Mouse (Mus musculus): Measurements from ENCODE around the gene Tsen15. TPM values are rescaled to one million over a fixed set of nuclear protein-coding genes. Genes with fewer than 3 reads are reported as not detected.

Tsen15 gene
- total and polyA plus RNA-seq, 3 experiments = 62.8 to 95.0 (median 88.4) TPM

DNA sequence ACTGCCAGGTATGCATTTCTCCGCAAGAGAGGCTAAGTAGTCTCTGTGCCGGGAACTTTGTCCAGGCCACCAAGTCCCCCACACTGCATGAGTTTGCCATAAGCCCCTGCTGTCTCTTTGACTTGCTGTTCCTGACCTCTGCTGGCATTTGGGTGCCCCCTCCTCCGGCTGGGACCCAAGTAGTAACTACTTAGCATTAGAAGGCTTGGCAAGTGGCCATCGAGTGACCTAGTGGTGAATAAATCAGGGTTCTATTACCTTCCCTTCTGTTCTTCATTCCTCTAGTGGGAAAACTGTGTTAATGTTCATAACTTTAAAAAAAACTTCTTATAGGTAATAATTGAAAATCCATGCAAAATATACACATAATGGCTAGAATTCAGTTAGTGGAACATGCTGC lies 22.9 kb upstream of the Tsen15 start:
- TF ChIP-seq GATA2 (IDR thresholded peaks at IDR 0.05; ENCODE audit: borderline replicate concordance, low read depth, low read length) (no peak), GATA1 (IDR thresholded peaks at IDR 0.05; ENCODE audit: borderline replicate concordance, low read length) (no peak), TAL1 (conservative IDR thresholded peaks at IDR 0.05; ENCODE audit: low read depth, low read length) (no peak), CTCF (IDR thresholded peaks at IDR 0.05; ENCODE audit: low read depth, low read length) (no peak), POLR2AphosphoS5 (IDR thresholded peaks at IDR 0.05; ENCODE audit: insufficient replicate concordance, low read depth, low read length) (no peak)
- no peaks in the 10 kb centered on the region for H3K4me1 ChIP-seq (ENCODE audit: insufficient read depth, low read depth, low read length)
- DNase-seq (ENCODE audit: low spot score) (no peak), ATAC-seq (ENCODE audit: extremely low read depth, insufficient number of reproducible peaks, low FRiP score, poor library complexity, severe bottlenecking) (no peak)
- H3K9me3 ChIP-seq (replicated peaks) = peaks cover 4% of the 10 kb centered on the region
- H3K4me3 ChIP-seq (ENCODE audit: low read depth, low read length) = no peak overlapping the region
- H3K27me3 ChIP-seq (ENCODE audit: insufficient read depth, low read length) = peaks cover 3% of the 10 kb centered on the region; the same call in 1 of the 2 replicates
- no peaks in the 10 kb centered on the region for H3K36me3 ChIP-seq (replicated peaks)

DNA sequence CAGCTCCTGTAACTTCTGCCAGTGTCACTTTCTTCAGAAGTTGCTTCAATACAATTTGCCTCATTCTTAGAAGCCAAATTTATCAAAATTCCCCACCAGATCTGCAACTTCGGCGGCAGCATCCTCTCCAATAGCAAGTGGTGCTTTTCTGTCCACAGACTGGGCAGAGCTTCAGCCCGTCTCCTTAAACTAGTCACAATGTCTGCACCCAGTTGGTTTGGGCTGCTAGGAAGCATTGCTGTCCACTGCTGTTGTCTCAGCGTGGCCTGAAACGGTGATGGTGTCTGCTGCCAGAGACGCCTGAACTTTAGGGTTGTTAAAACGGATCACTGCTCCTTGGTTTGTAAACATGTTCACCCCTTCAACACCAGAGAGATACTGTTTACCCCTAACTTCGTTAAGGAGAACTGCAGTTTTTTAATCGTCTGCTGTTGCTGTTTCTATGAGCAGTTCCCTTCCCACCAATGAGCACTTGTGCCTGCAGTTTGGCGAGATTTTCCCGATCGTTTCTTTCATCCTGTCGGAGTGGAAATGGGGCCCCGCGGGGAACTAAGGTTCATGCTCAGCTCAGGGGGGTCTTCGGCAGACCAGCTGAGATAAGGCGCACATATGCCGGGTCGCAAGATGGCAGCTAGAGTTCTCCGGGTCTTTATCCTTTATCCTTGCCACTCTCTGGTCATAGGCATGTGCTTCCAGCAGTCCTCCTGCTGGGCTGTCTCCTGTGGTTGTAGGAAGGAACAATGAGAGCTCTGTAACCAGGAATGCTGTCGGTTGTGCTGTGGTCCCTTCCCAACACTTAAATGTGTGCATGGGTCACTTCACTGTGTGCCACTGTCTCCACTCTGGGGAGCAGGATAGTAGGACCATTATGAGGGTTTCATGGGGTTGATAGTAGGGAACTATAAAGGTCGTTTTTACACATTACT lies 20.8 kb upstream of the Tsen15 start:
- H3K4me1 ChIP-seq (ENCODE audit: insufficient read depth, low read depth, low read length) = no peaks in the 10 kb centered on the region
- H3K9me3 ChIP-seq (replicated peaks) = peaks cover 1% of the 10 kb centered on the region; the same call in 1 of the 2 replicates
- H3K36me3 ChIP-seq (replicated peaks) = no peaks in the 10 kb centered on the region
- no peak overlapping the region for H3K4me3 ChIP-seq (ENCODE audit: low read depth, low read length)
- no peak for DNase-seq (ENCODE audit: low spot score)
- no peak for ATAC-seq (ENCODE audit: extremely low read depth, insufficient number of reproducible peaks, low FRiP score, poor library complexity, severe bottlenecking)
- H3K27me3 ChIP-seq (ENCODE audit: insufficient read depth, low read length) = peaks cover 3% of the 10 kb centered on the region; the same call in 1 of the 2 replicates
- TF ChIP-seq GATA2 (IDR thresholded peaks at IDR 0.05; ENCODE audit: borderline replicate concordance, low read depth, low read length) (no peak), POLR2AphosphoS5 (IDR thresholded peaks at IDR 0.05; ENCODE audit: insufficient replicate concordance, low read depth, low read length) (no peak), CTCF (IDR thresholded peaks at IDR 0.05; ENCODE audit: low read depth, low read length) (no peak), TAL1 (conservative IDR thresholded peaks at IDR 0.05; ENCODE audit: low read depth, low read length) (no peak), GATA1 (IDR thresholded peaks at IDR 0.05; ENCODE audit: borderline replicate concordance, low read length) (no peak)

DNA sequence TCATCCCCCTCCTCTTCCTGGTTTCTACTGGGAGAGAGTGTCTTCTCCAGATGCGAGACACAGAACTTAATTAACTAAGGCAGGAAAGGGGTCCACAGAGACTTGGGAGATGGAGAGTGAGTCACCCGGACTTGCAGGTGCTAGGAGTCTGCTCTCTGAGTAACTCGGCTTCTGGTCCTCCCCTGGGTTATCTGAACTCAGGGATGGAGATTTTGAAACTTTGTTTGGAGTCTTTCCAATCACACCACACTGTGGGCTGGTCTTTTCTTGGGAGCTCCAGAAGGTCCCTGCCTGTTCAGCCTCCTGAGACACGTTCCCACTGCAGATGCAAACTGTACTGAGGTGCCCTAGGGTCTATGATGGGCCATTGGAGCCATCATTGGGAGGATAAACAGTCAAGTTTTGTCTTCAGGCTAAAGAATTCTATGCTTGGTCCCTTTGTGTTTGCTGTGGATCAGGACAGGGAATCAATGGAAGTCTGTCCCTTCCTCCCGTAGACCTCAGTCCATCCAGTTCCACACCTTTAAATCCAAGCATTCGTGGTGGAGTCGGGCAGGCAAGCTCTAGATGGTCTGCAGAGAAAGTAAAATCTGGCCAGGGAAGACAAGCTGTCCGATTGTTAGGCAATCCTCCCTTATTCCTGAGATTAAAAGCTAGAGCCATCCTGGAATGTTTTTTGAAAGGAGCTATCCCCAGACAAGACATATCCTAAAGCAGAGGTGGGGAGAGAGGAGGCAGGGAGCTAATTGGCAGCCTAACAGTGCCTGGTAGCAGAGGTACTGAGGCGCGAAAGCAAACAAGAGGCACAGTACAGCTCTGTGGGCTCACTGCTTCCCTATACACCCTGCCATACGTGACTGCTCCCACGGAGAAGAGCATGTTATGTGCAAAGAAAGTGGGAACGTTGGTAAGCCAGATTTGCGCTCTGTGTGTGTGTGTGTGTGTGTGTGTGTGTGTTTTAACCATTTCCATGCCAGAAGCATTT lies 14.4 kb upstream of the Tsen15 start:
- Histone ChIP-seq H3K9me3 (replicated peaks) (peaks cover 7% of the 10 kb centered on the region), H3K4me1 (ENCODE audit: insufficient read depth, low read depth, low read length) (no peaks in the 10 kb centered on the region; the same call in 1 of the 2 replicates), H3K27me3 (ENCODE audit: insufficient read depth, low read length) (peaks cover 13% of the 10 kb centered on the region; the same call in 1 of the 2 replicates), H3K4me3 (ENCODE audit: low read depth, low read length) (no peak overlapping the region), H3K36me3 (replicated peaks) (no peaks in the 10 kb centered on the region)
- DNase-seq (ENCODE audit: low spot score) (no peak), ATAC-seq (ENCODE audit: extremely low read depth, insufficient number of reproducible peaks, low FRiP score, poor library complexity, severe bottlenecking) (no peak)
- TF ChIP-seq POLR2AphosphoS5 (IDR thresholded peaks at IDR 0.05; ENCODE audit: insufficient replicate concordance, low read depth, low read length) (no peak), TAL1 (conservative IDR thresholded peaks at IDR 0.05; ENCODE audit: low read depth, low read length) (no peak), GATA1 (IDR thresholded peaks at IDR 0.05; ENCODE audit: borderline replicate concordance, low read length) (no peak), CTCF (IDR thresholded peaks at IDR 0.05; ENCODE audit: low read depth, low read length) (no peak), GATA2 (IDR thresholded peaks at IDR 0.05; ENCODE audit: borderline replicate concordance, low read depth, low read length) (no peak)

DNA sequence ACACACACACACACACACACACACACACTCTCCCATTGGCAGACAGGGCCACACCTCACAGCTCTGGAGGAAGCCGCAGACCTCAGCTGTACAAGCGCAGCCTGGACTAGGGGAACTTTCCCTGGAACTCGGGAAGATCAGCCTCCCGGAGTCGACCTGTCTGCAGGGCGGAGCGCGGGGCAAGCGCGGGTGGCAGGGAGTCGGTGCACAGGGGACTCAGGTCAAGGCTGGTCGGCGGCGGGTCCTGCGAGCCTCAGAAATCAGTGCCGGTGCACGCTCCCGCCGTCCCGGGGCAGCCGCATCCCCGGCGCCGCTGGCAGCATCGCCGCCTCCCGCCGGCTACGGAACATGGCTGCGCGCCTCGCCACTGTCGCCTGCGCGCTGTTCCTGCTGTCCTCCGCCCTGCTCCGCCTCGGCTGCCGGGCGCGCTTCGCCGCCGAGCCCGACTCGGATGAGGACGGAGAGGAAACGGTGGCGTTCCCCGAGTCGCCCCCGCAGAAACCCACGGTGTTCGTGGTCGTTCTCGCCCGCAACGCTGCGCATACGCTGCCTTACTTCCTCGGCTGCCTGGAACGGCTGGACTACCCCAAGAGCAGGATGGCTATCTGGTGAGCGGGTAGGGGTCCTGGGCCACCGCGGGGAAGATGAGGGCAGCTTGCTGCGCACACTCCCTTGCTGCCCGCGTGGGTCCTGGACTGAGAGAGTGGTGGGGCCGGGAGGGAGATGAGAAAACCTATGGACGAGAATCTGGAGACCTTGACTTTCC lies 13.5 kb upstream of the Tsen15 start, which contains the start of gene Colgalt2:
Gene Colgalt2 (plus strand): TSS at position 41 of the 766 bp plus-strand sequence.
- Histone ChIP-seq H3K9me3 (replicated peaks) (peaks cover 7% of the 10 kb centered on the region), H3K4me3 (ENCODE audit: low read depth, low read length) (no peak within 1 kb of the TSS), H3K4me1 (ENCODE audit: insufficient read depth, low read depth, low read length) (no peaks in the 10 kb centered on the region; the same call in 1 of the 2 replicates), H3K36me3 (replicated peaks) (no peaks in the 10 kb centered on the region), H3K27me3 (ENCODE audit: insufficient read depth, low read length) (peaks cover 13% of the 10 kb centered on the region; the same call in 1 of the 2 replicates)
- TF ChIP-seq CTCF (IDR thresholded peaks at IDR 0.05; ENCODE audit: low read depth, low read length) (no peak), POLR2AphosphoS5 (IDR thresholded peaks at IDR 0.05; ENCODE audit: insufficient replicate concordance, low read depth, low read length) (no peak), GATA2 (IDR thresholded peaks at IDR 0.05; ENCODE audit: borderline replicate concordance, low read depth, low read length) (no peak), GATA1 (IDR thresholded peaks at IDR 0.05; ENCODE audit: borderline replicate concordance, low read length) (no peak), TAL1 (conservative IDR thresholded peaks at IDR 0.05; ENCODE audit: low read depth, low read length) (no peak)
- ATAC-seq (ENCODE audit: extremely low read depth, insufficient number of reproducible peaks, low FRiP score, poor library complexity, severe bottlenecking) = no peak
- no peak for DNase-seq (ENCODE audit: low spot score)

DNA sequence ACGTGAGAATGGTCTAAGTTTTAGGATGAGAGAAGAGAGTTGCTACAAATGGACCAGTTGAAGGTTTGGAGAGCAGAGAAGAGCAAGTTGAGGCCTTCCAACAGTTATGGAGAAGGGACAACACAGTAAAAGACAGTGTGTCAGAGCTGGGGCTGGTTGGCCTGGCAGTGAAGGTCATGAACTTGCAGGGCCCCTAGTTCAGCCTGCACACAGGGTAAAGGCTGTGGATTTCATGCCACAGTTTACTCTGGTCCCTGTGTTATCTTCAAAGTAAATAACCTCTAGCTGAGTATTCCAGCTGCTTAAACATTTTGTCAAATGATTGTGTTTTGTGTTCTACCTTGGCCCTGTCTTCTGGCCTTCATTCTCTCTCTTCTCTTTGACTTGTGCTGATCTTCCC lies 12.2 kb upstream of the Tsen15 start:
- H3K4me1 ChIP-seq (ENCODE audit: insufficient read depth, low read depth, low read length) = no peaks in the 10 kb centered on the region; the same call in 1 of the 2 replicates
- H3K4me3 ChIP-seq (ENCODE audit: low read depth, low read length) = no peak overlapping the region
- H3K27me3 ChIP-seq (ENCODE audit: insufficient read depth, low read length) = peaks cover 13% of the 10 kb centered on the region; the same call in 1 of the 2 replicates
- no peak for TF ChIP-seq TAL1 (conservative IDR thresholded peaks at IDR 0.05; ENCODE audit: low read depth, low read length)
- no peak for TF ChIP-seq GATA1 (IDR thresholded peaks at IDR 0.05; ENCODE audit: borderline replicate concordance, low read length)
- no peak for TF ChIP-seq CTCF (IDR thresholded peaks at IDR 0.05; ENCODE audit: low read depth, low read length)
- TF ChIP-seq GATA2 (IDR thresholded peaks at IDR 0.05; ENCODE audit: borderline replicate concordance, low read depth, low read length) = no peak
- TF ChIP-seq POLR2AphosphoS5 (IDR thresholded peaks at IDR 0.05; ENCODE audit: insufficient replicate concordance, low read depth, low read length) = no peak
- H3K9me3 ChIP-seq (replicated peaks) = peaks cover 7% of the 10 kb centered on the region
- ATAC-seq (ENCODE audit: extremely low read depth, insufficient number of reproducible peaks, low FRiP score, poor library complexity, severe bottlenecking) (no peak), DNase-seq (ENCODE audit: low spot score) (no peak)
- H3K36me3 ChIP-seq (replicated peaks) = no peaks in the 10 kb centered on the region
